ENCODE assay signal across 9 mouse cellular contexts in the genomic region with DNA sequence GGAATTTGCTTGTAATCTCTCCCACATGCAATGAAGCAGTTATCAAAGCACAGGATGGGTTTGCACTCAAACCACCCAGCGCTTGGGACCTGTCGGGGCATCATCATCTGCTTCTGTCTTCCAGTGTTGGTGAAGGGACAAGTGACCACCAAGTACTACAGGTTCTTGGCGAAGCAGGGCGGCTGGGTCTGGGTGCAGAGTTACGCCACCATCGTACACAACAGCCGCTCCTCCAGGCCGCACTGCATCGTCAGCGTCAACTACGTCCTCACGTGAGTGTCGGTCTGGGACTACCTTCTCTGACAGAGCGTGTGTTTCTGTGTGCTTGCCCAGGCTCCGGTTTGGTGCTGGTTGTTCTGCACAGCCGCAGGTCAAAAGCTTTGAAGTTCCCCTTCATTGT. TPM values are rescaled to one million over a fixed set of nuclear protein-coding genes. Genes with fewer than 3 reads are reported as not detected.
DNase-seq lines count a peak whose midpoint lies in the region; ATAC-seq and TF ChIP-seq lines count a peak whose summit lies in the region.
"Had no signal": no experiment of that assay in that cellular context is flagged by ENCODE, and none has a peak within 500 bp of the region (broad histone marks: within the 10 kb centered on the region; RNA-seq: fewer than 3 reads in every experiment).

No protein-coding gene starts in this region.

- H3K36me3 ChIP-seq in heart, postnatal 0 days (replicated peaks; ENCODE audit: control insufficient read depth, insufficient read depth, low read length) = no peaks in the 10 kb centered on the region
- no peaks in the 10 kb centered on the region for H3K36me3 ChIP-seq in hindbrain, embryonic 13.5 days
- H3K36me3 ChIP-seq in midbrain, embryonic 13.5 days = no peaks in the 10 kb centered on the region

- peak overlapping the region; percentile 40 for H3K4me2 ChIP-seq in heart, postnatal 0 days (ENCODE audit: low read depth, low read length)
- peak overlapping the region; percentile 35 for H3K4me2 ChIP-seq in hindbrain, embryonic 13.5 days
- H3K4me2 ChIP-seq in midbrain, embryonic 13.5 days (replicated peaks) = peak overlapping the region; percentile 51

- no peak overlapping the region for H3K9ac ChIP-seq in heart, postnatal 0 days (replicated peaks; ENCODE audit: low read depth, low read length)
- H3K9ac ChIP-seq in hindbrain, embryonic 13.5 days = no peak overlapping the region
- H3K9ac ChIP-seq in midbrain, embryonic 13.5 days (replicated peaks) = no peak overlapping the region

- H3K27me3 ChIP-seq in heart, postnatal 0 days (ENCODE audit: control insufficient read depth, insufficient read depth, low read length) = peaks cover 80% of the 10 kb centered on the region
- H3K27me3 ChIP-seq in hindbrain, embryonic 13.5 days = peaks cover 79% of the 10 kb centered on the region
- H3K27me3 ChIP-seq in midbrain, embryonic 13.5 days = peaks cover 83% of the 10 kb centered on the region

- no peak for TF ChIP-seq EP300 in heart, postnatal 0 days (IDR thresholded peaks at IDR 0.05; ENCODE audit: low read depth)

- DNase-seq in heart, postnatal 0 days (ENCODE audit: low spot score) = no peak
- no peak for DNase-seq in heart, postnatal 25 days (ENCODE audit: low spot score)
- peak; percentile 56 for DNase-seq in embryo, embryonic 11 days
- no peak for DNase-seq in adrenal gland, postnatal 14 days
- DNase-seq in yolk sac, embryonic 10.5 days (ENCODE audit: low spot score) = no peak
- DNase-seq in left cerebral cortex, adult 8-10 months (ENCODE audit: low spot score in 2 of 2) = no peak

- 3% methylated on average over 16 of the region's 16 CpGs for WGBS in heart, postnatal 0 days
- 1% methylated on average over 16 of the region's 16 CpGs for WGBS in hindbrain, embryonic 13.5 days
- WGBS in midbrain, embryonic 13.5 days = 3% methylated on average over 16 of the region's 16 CpGs

- no peak overlapping the region for H3K27ac ChIP-seq in heart, postnatal 0 days (ENCODE audit: low read depth)
- H3K27ac ChIP-seq in hindbrain, embryonic 13.5 days = no peak overlapping the region
- H3K27ac ChIP-seq in midbrain, embryonic 13.5 days = no peak overlapping the region

- 0 out of 2 replicates have a peak, but pooled peaks cover 5% of the 10 kb centered on the region for H3K9me3 ChIP-seq in heart, postnatal 0 days (replicated peaks; ENCODE audit: control insufficient read depth, low read length)
- H3K9me3 ChIP-seq in hindbrain, embryonic 13.5 days = peaks cover 5% of the 10 kb centered on the region; the same call in 1 of the 2 replicates
- H3K9me3 ChIP-seq in midbrain, embryonic 13.5 days = no peaks in the 10 kb centered on the region

- intact Hi-C loops in heart, postnatal 25 days (cut with DNase I) = no loop called here

- H3K4me1 ChIP-seq in heart, postnatal 0 days (ENCODE audit: control insufficient read depth, insufficient read depth) = no peaks in the 10 kb centered on the region
- peaks cover 9% of the 10 kb centered on the region for H3K4me1 ChIP-seq in hindbrain, embryonic 13.5 days (replicated peaks)
- peaks cover 10% of the 10 kb centered on the region for H3K4me1 ChIP-seq in midbrain, embryonic 13.5 days (replicated peaks)

- no peak for TF ChIP-seq CTCF in heart, postnatal 0 days (IDR thresholded peaks at IDR 0.05; ENCODE audit: low read depth)

- peak overlapping the region; percentile 30 for H3K4me3 ChIP-seq in heart, postnatal 0 days (ENCODE audit: low read depth, low read length)
- H3K4me3 ChIP-seq in hindbrain, embryonic 13.5 days = peak overlapping the region; percentile 23
- peak overlapping the region; percentile 30 for H3K4me3 ChIP-seq in midbrain, embryonic 13.5 days (replicated peaks)

- no peak for ATAC-seq in heart, postnatal 0 days (ENCODE audit: insufficient read depth, low read depth)
- peak; percentile 64 for ATAC-seq in hindbrain, embryonic 13.5 days (ENCODE audit: low FRiP score)
- peak; percentile 75 for ATAC-seq in midbrain, embryonic 13.5 days

RNA-seq across cellular contexts. Expression of a gene that starts 15.8 kb away (rescaled TPM):
- not detected in 2 replicates for total RNA-seq in heart, postnatal 0 days (2014; rRNA removed; ENCODE audit: low replicate concordance)
- not detected in 2 replicates for polyA plus RNA-seq in heart, postnatal 0 days (2015; fragmentation: Nextera tagmentation; extraction: Ambion mirVana)
- not detected for total RNA-seq in heart, postnatal 25 days (2021)
- polyA plus RNA-seq in hindbrain, embryonic 13.5 days (2015; fragmentation: Nextera tagmentation; extraction: Ambion mirVana) = 0.10 and 0.13 TPM in 2 replicates
- polyA plus RNA-seq in midbrain, embryonic 13.5 days (2015; fragmentation: Nextera tagmentation; extraction: Ambion mirVana) = 3.6 and 6.0 TPM in 2 replicates
- total RNA-seq in adrenal gland, postnatal 14 days (2021) = not detected in 2 replicates
- total RNA-seq in left cerebral cortex, adult 8-10 months (2022) = under 1 TPM; 0.06 to 0.60 (median 0.44) TPM
- total RNA-seq: liver, adult 2 months had no signal
- polyA plus RNA-seq: liver, adult 2 months had no signal
